Mouse (Mus musculus): ENCODE measurements around the gene Oprm1.
"Not testable (repeated sequence)": the region's sequence is repeated elsewhere in the genome, so short reads cannot be mapped to it uniquely, and the experiment has no call there.

Oprm1 gene

DNA sequence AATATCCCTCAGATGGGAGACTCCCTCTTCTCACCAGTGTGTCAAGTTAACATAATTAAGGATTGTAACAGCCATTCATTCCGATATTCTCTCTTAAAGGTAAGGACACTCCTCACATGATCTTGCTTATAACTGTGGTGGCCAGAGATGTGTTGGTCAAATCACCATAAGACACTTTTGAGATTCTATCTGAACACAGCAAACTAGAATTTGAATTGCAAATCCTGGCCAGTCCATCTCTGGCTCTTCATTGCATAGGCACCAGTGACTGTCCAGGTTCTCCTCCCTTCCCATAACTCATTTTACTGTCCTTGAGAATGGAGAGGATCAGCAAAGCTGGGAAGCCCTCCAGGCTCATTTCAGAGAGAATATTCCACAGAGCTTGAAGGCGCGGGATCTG lies at the start of gene Oprm1:
Gene Oprm1 (plus strand): TSS at position 301 of the 400 bp plus-strand sequence.
- DNase-seq = no peak

DNA sequence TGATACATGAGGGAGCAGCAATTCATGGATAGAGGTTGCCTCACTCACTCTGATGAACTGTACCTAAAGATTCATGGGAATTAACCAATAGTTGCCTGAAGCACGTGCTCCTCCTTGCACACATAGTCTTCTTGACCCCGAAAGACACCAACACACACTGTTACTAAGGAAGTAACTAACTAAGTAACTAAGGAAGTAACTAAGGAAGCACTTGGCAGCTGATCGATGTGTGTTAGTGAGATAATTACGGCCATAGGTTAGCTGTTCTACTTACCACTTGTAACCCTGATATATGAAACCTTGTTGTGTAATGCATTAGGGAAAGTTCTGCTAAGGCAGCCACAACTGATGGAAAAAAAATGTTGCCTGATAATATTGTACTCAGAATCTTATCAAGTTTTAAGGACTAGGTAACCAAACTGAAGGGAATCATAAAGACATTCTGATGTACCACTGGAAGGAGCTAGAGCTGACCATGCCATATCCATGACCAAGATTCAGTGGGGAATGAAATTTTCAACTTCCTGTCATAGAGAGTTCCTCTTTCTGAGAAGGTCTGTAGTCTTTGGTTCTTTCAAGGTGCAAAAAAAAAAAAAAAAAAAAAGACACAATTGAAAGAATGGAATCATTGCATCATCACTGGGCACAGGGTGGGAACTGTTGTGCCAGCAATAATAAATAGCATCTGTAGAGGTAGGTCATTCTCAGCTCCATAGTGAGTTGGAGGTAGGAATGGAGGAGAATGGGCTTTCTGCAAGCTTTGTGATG lies 40.9 kb upstream of the Oprm1 start:
- DNase-seq = no peak

- DNase-seq = no peak
Measured at GRCm38 (mm10) chr10:6723765-6724164, 34.5 kb upstream of the Oprm1 start.

DNA sequence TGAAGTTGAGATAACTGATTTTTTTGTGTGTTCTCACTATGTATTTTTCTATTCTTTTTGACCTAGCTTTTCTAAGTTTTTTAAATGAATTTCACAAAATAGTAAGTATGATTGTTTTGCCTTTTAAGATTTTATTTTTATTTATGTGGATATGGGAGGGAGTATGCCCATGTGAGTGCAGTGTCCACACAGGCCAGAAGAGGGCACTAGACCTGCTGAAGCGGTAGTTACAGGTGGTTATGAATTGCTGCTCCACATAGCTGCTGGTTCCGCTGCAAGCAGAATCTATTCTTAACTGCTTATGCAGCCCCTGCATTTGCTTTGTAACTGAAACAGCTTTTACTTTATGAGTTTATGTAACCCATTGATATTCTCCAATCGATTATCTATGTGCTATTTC lies 29.8 kb upstream of the Oprm1 start:
- DNase-seq = peak in 1 of 2 experiments; percentile 4

GRCm38 (mm10) chr10:6753375-6753774 lies 4.9 kb upstream of the Oprm1 start:
- no peak for DNase-seq

GRCm38 (mm10) chr10:6761287-6761811 lies 3.0 kb downstream of the Oprm1 start, which contains the start of gene Gm10945:
TSS of gene Gm10945 (minus strand) at chr10:6761761.
- no peak for DNase-seq

- peak; percentile 8 to 14 for DNase-seq
Measured at GRCm38 (mm10) chr10:6788517-6789237, 30.4 kb downstream of the Oprm1 start.

DNA sequence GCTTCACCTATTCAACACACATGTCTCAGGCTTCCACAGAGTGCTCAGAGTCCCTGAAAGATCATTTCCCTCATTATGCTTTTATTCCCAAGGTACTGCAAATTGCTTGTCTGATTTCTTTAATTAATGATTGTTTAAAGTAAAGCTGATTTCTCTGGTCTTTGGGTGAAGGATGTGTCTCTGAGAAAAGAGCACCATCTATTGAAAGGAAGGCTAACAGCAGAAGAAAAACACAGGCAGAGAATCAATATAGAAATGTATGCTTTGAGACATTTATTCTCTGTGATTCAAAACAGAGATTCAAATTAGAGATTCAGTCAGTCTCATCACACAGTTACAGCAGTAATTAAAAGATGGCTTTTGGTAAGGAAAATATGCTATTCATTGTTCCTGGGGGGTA lies 31.9 kb downstream of the Oprm1 start:
- DNase-seq = no peak

DNA sequence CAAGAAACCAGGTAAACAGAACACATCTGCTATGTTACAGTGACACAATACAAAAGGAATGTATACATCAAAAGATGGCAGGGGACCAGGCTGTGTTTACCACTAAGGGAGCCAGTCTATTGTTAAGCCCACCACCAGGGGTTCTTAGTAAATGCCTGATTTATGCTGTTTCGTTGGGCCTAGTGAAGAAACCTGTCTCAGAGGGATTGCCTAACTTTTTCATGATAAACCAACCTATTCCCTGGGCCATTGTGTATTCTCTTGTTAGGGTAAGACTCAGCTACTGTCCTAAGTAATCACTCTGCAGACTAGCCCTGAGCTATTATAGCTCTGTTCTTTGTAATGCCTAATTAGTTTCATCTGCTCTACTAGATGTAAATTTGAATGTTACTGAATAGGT lies 62.3 kb downstream of the Oprm1 start:
- no peak for DNase-seq

DNA sequence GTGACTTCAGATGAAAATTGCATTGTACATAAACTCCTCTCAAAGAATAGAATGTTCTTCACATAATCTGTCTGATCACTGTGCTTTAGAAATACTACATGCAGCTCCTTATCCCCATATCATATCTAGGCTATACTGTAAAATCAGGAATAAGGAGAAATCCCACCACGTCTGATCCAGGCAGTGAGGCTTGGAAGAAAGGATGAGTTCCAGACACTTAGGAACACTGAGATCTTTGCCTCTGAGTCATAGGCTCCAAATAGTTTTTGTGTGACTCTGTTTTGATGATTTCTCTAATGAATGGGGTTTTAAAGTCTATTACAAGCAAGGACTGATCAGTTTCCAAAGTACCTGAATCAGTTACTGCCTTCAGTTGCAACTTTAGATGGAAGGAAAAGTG lies 83.9 kb downstream of the Oprm1 start:
- DNase-seq = no peak

DNA sequence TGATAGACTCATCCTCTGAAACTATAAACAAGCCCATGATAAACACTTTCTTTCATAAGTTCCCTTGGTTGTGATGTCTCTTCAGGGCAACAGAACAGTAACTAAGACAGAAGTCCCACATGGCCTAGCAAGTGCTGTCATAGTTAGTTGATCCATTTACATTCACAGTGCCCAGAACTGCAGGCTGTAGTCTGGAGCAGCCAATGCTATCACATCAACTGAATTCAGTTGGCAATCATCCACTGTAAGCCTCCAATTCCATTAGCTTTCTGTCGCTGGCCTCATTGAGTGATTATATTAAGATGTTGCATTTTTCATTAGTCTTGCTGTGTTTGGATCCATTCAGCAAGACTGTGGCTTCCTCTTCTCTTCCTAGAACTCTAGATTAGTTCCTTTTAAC lies 88.0 kb downstream of the Oprm1 start:
- DNase-seq = no peak

GRCm38 (mm10) chr10:6848162-6848754 lies 90.0 kb downstream of the Oprm1 start:
- peak; percentile 7 to 14 for DNase-seq

DNA sequence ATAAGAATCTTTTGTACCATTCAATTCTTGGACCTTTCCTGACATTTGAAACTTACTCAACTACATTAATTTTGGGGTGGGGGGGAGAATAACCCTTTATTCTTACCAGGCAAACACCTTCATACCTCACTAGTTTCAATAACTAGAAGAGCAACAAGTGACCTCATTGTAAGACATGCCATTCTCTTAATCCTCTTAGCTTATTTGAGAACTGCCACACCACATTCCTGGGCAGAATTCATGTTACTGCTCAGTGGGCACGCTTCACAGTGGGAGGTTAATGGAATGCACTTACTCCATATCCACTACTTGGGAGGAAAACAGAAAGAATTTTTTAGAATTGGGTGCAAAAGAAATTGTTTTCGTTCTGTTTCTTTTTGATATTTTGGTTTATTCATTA lies 90.5 kb downstream of the Oprm1 start:
- DNase-seq = no peak

DNA sequence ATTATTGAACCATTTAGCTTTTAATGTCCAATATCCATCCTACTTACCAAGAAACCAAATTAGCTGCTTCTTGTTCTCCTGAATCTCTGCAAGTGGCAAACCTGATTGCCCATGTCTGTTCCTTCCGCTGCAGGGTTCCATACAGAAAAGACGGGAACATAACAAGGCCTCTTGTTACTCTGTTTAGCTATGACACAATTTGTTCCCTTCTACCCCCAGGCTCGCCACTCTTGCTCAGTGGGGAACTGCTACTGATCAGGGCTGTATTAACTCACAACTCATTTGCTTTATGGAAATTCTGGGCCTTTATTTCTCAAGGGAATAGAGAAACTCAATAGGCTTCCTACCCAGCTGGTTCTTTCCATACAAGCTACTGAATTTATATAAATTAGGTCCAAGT lies 97.5 kb downstream of the Oprm1 start:
- no peak for DNase-seq

- DNase-seq = no peak
Measured at GRCm38 (mm10) chr10:6871418-6872072, 113.2 kb downstream of the Oprm1 start.

GRCm38 (mm10) chr10:6873917-6874316 lies 115.6 kb downstream of the Oprm1 start:
- DNase-seq = no peak

- no peak for DNase-seq
Measured at GRCm38 (mm10) chr10:6878276-6878881, 120.1 kb downstream of the Oprm1 start.

DNA sequence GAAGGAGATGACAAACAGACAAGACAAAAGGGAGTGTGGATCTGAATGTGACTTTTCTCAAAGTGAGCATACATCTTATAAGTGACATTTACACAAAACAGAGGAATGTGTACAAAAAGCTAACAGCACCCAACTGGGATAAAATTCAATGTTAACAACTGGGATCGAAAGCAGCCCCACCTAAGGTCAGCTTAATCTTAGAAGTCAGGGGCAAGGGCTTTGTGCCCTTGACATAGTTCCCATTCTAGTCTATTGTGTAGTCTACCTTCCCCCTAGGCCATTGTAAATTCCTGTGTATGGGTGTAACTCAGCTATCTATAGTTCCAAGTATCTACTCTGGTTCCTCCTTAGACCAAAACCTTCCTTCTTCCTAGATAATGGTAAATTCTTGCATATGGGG lies 123.7 kb downstream of the Oprm1 start:
- not testable (repeated sequence) for DNase-seq

DNA sequence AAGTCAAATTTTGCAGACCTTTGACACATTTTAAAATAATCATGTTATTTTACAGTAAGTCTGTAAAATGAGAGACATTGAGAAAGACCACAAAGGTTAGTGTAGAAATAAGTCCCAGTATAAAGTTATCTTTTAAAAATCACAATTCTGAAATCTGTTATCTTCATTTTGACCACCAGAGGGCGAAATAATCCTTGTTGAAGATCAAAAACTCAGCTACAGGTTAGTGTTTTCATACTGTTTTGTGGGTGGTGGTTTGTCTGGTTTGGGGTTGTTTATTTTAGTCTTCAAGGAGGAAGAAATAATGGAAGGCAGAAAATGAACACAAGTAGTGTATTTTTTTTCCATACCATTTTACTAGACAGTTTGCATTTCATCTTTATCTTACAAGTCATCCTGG lies 127.2 kb downstream of the Oprm1 start:
- DNase-seq = no peak

DNA sequence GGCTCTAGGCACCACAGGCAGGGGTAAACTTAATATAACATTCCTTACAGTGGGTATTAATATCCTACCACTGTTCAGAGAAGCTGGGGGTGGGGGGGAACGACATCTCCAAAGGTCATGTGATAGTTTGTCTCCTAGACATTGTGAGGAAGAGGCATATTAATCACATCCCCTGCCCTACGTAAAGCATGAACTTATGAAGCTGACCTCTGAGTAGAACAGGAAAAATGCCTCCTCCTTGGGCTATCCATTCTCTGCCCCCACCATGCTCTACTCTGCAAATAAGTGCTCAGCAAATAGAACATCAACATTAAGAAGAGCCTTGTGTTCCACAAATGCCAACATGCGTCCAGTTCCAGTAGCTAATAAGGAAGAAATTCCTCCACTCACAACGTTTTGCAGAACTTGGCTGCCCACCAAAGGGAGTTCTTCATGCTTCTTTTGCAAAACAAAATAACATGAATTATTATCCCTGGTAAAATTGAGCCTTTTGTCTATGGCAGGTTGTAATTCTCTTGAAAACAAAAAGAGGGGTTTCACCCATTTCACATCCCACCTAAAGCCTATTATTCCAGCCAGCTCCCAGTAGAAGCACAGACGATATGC lies 131.4 kb downstream of the Oprm1 start:
- DNase-seq = no peak

- no peak for DNase-seq
Measured at GRCm38 (mm10) chr10:6890348-6891009, 132.2 kb downstream of the Oprm1 start.

- DNase-seq = no peak
Measured at GRCm38 (mm10) chr10:6895796-6896195, 137.5 kb downstream of the Oprm1 start.
